Mouse (Mus musculus) thymus, postnatal 36 days (tissue): Measurements from ENCODE around the gene Creb3l2.

Source experiments
- DNase-seq, 2 experiments: peaks; one replicate each; pipeline ENCODE4 v3.0.0; 2022; ENCODE audit warnings: mixed read lengths in 2 of 2

The Creb3l2 gene

GRCm38 (mm10) chr6:37441251-37442011 lies 515 bp downstream of the Creb3l2 start:
- DNase-seq, result peak in 1 of 2 experiments; percentile 61

GRCm38 (mm10) chr6:37440491-37441250 lies 1.3 kb downstream of the Creb3l2 start:
- DNase-seq, result peak; percentile 16 to 18

GRCm38 (mm10) chr6:37439676-37440490 lies 2.1 kb downstream of the Creb3l2 start:
- no peak for DNase-seq

GRCm38 (mm10) chr6:37438510-37438909 lies 3.4 kb downstream of the Creb3l2 start:
- no peak for DNase-seq

- no peak for DNase-seq
Observed at GRCm38 (mm10) chr6:37437086-37437485, 4.9 kb downstream of the Creb3l2 start.

GRCm38 (mm10) chr6:37435391-37435790 lies 6.6 kb downstream of the Creb3l2 start:
- DNase-seq, result no peak

GRCm38 (mm10) chr6:37429849-37430470 lies 12.0 kb downstream of the Creb3l2 start:
- DNase-seq, result no peak

- DNase-seq, result no peak
Observed at GRCm38 (mm10) chr6:37428947-37429346, 13.0 kb downstream of the Creb3l2 start.

GRCm38 (mm10) chr6:37428044-37428443 lies 13.9 kb downstream of the Creb3l2 start:
- DNase-seq, result no peak

GRCm38 (mm10) chr6:37426615-37427014 lies 15.3 kb downstream of the Creb3l2 start:
- no peak for DNase-seq

- DNase-seq, result no peak
Observed at GRCm38 (mm10) chr6:37425833-37426232, 16.1 kb downstream of the Creb3l2 start.

GRCm38 (mm10) chr6:37425075-37425474 lies 16.9 kb downstream of the Creb3l2 start:
- no peak for DNase-seq

GRCm38 (mm10) chr6:37424374-37424773 lies 17.6 kb downstream of the Creb3l2 start:
- DNase-seq, result no peak

- DNase-seq, result no peak
Observed at GRCm38 (mm10) chr6:37423386-37423785, 18.6 kb downstream of the Creb3l2 start.

- DNase-seq, result no peak
Observed at GRCm38 (mm10) chr6:37421124-37421523, 20.8 kb downstream of the Creb3l2 start.

GRCm38 (mm10) chr6:37419445-37419941 lies 22.5 kb downstream of the Creb3l2 start:
- peak; percentile 22 to 33 for DNase-seq

GRCm38 (mm10) chr6:37418931-37419330 lies 23.0 kb downstream of the Creb3l2 start:
- no peak for DNase-seq

- no peak for DNase-seq
Observed at GRCm38 (mm10) chr6:37416743-37417142, 25.2 kb downstream of the Creb3l2 start.

GRCm38 (mm10) chr6:37415505-37415904 lies 26.4 kb downstream of the Creb3l2 start:
- DNase-seq, result no peak

- DNase-seq, result no peak
Observed at GRCm38 (mm10) chr6:37415034-37415433, 26.9 kb downstream of the Creb3l2 start.

GRCm38 (mm10) chr6:37414576-37414975 lies 27.4 kb downstream of the Creb3l2 start:
- DNase-seq, result no peak

- DNase-seq, result no peak
Observed at GRCm38 (mm10) chr6:37411696-37412095, 30.2 kb downstream of the Creb3l2 start.

- no peak for DNase-seq
Observed at GRCm38 (mm10) chr6:37409829-37410228, 32.1 kb downstream of the Creb3l2 start.
